Mouse (Mus musculus) bone marrow macrophage, adult 2 months (primary cell): ENCODE measurements around the gene Gtf2ird2.

ENCODE experiments used
- CTCF ChIP-seq: IDR thresholded peaks from 2 replicates; pipeline ENCODE4 v1.5.1; 2012; ENCODE audit warnings: low read depth, mild to moderate bottlenecking, low read length, moderate library complexity
- POLR2A ChIP-seq: IDR thresholded peaks from 2 replicates; pipeline ENCODE4 v1.6.1; 2012; ENCODE audit warnings: mild to moderate bottlenecking, low read depth, low read length, borderline replicate concordance

DNA sequence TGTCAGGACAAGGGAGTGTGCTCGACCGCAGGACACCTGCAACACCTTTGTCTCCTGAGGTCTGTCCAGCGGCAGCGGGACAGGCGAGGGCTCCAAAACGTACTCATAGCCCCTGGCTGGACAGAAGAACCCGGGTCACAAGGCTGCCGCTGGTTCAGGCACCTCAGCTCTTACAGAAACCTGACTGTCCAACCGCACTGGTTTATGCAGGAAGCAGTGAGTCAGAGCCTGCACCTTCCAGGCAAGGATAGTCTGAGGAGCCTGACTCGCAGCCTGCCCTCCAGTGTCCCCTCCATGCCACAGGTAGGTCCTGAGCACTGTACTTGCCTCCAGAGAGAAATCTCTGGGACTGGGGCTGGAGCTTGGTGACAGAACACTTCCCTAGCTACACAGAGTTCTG, 14.6 kb upstream of the Gtf2ird2 start:
- TF ChIP-seq POLR2A (no peak), CTCF (no peak)
